Mouse (Mus musculus) spleen, postnatal 0 days (tissue): Measurements from ENCODE around the gene Phkg2. TPM values are rescaled to one million over a fixed set of nuclear protein-coding genes. Genes with fewer than 3 reads are reported as not detected.

Source experiments
- polyA plus RNA-seq: library from polyadenylated mRNA; unstranded; fragments of >200 nt; fragmentation: Nextera tagmentation; extraction: Ambion mirVana; gene quantifications from 2 replicates; pipeline ENCODE4 v1.2.1, GENCODE M21; 2015

Gene Phkg2
- 30.1 and 30.9 TPM in 2 replicates for polyA plus RNA-seq

DNA sequence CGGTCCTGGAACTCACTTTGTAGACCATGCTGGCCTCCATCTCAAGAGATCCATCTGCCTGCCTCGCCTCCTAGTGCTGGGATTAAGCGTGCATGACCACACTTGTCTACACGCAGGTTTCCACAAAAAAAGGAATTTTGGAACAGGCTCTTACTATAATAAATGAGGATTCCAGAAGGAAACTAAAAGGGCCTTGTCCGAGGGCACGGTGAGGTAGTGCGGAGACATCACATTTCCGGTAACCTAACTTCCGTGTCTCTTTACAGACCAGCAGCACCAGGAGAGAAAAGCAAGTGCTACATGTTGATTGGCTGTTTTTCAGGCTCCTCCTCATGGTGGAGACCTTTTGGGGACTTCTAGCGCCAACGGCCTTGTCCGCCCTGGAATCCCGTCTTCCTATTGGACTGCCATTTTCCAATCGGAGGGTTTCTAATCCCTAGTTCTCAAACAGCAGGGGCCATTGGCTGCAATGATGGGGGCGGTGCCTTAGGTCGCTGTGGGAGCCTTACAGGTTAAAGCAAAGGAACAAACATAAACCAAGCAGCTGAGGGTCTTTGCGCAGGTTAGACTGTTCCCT is at the start of gene Phkg2:
TSS of gene Phkg2 (plus strand) at position 446 of the 577 bp plus-strand sequence.

GRCm38 (mm10) chr7:127561340-127561858 is 11.7 kb upstream of the Phkg2 start, which contains the start of gene Tmem265:
Gene Tmem265, plus strand, starts transcription at chr7:127561390.

GRCm38 (mm10) chr7:127588011-127588871 is 15.1 kb downstream of the Phkg2 start, which contains the start of the genes Ccdc189 and Rnf40:
Gene Ccdc189, minus strand, starts transcription at chr7:127588595.
Gene Rnf40, plus strand, starts transcription at chr7:127588767.

GRCm38 (mm10) chr7:127614891-127615843 is 42.0 kb downstream of the Phkg2 start, which contains the start of gene Zfp629:
Gene Zfp629, minus strand, starts transcription at chr7:127615797.

Other genes starting within 250 kb of the Phkg2 start
- gene Zfp768, start 227.8 kb upstream of the Phkg2 start, polyA plus RNA-seq: 3.2 and 4.1 TPM in 2 replicates
- 2.5 TPM in 2 replicates for gene Zfp747, start 197.3 kb upstream of the Phkg2 start, polyA plus RNA-seq
- 1.3 and 1.8 TPM in 2 replicates for gene 9130019O22Rik, start 186.2 kb upstream of the Phkg2 start, polyA plus RNA-seq
- gene E430018J23Rik, start 179.7 kb upstream of the Phkg2 start, polyA plus RNA-seq: 1.7 and 1.9 TPM in 2 replicates
- 1.7 and 2.2 TPM in 2 replicates for gene Zfp764, start 166.5 kb upstream of the Phkg2 start, polyA plus RNA-seq
- 17.4 and 22.2 TPM in 2 replicates for gene Zfp688, start 151.3 kb upstream of the Phkg2 start, polyA plus RNA-seq
- 2.5 and 3.2 TPM in 2 replicates for gene Zfp689, start 124.2 kb upstream of the Phkg2 start, polyA plus RNA-seq
- gene Prr14, start 113.7 kb upstream of the Phkg2 start, polyA plus RNA-seq: 27.6 and 29.6 TPM in 2 replicates
- gene Fbrs, start 94.1 kb upstream of the Phkg2 start, polyA plus RNA-seq: 8.0 and 13.0 TPM in 2 replicates
- gene Srcap, start 61.4 kb upstream of the Phkg2 start, polyA plus RNA-seq: 16.1 and 18.0 TPM in 2 replicates
- gene Gm42715, start 53.8 kb upstream of the Phkg2 start, polyA plus RNA-seq: 9.1 and 10.1 TPM in 2 replicates
- gene Tmem265, start 11.9 kb upstream of the Phkg2 start, polyA plus RNA-seq: 4.8 and 7.5 TPM in 2 replicates
- gene Ccdc189, start 15.3 kb downstream of the Phkg2 start, polyA plus RNA-seq: 7.6 and 9.4 TPM in 2 replicates
- 22.3 and 22.4 TPM in 2 replicates for gene Rnf40, start 15.4 kb downstream of the Phkg2 start, polyA plus RNA-seq
- gene Zfp629, start 42.5 kb downstream of the Phkg2 start, polyA plus RNA-seq: 1.7 and 2.2 TPM in 2 replicates
- gene Bcl7c, start 135.6 kb downstream of the Phkg2 start, polyA plus RNA-seq: 27.9 and 29.8 TPM in 2 replicates
- gene Ctf1, start 139.4 kb downstream of the Phkg2 start, polyA plus RNA-seq: 2.5 and 3.2 TPM in 2 replicates
- gene Ctf2, start 158.8 kb downstream of the Phkg2 start, polyA plus RNA-seq: 0.15 and 0.26 TPM in 2 replicates
- 4.8 and 4.9 TPM in 2 replicates for gene Fbxl19, start 171.2 kb downstream of the Phkg2 start, polyA plus RNA-seq
- gene Orai3, start 196.5 kb downstream of the Phkg2 start, polyA plus RNA-seq: 14.0 and 17.9 TPM in 2 replicates
- 13.0 and 14.9 TPM in 2 replicates for gene Setd1a, start 203.3 kb downstream of the Phkg2 start, polyA plus RNA-seq
- not detected in 2 replicates for gene Gm49388, start 212.3 kb downstream of the Phkg2 start, polyA plus RNA-seq
- gene Hsd3b7, start 227.3 kb downstream of the Phkg2 start, polyA plus RNA-seq: 15.4 and 17.9 TPM in 2 replicates